Mouse (Mus musculus) liver, adult (tissue): ENCODE data around the gene Gabrr2.

Source experiments
- GATA4 ChIP-seq: IDR thresholded peaks from 2 replicates; pipeline ENCODE4 v1.6.1; 2014; ENCODE audit warnings: mild to moderate bottlenecking, low read length; ENCODE audit not compliant: insufficient replicate concordance

The Gabrr2 gene

DNA sequence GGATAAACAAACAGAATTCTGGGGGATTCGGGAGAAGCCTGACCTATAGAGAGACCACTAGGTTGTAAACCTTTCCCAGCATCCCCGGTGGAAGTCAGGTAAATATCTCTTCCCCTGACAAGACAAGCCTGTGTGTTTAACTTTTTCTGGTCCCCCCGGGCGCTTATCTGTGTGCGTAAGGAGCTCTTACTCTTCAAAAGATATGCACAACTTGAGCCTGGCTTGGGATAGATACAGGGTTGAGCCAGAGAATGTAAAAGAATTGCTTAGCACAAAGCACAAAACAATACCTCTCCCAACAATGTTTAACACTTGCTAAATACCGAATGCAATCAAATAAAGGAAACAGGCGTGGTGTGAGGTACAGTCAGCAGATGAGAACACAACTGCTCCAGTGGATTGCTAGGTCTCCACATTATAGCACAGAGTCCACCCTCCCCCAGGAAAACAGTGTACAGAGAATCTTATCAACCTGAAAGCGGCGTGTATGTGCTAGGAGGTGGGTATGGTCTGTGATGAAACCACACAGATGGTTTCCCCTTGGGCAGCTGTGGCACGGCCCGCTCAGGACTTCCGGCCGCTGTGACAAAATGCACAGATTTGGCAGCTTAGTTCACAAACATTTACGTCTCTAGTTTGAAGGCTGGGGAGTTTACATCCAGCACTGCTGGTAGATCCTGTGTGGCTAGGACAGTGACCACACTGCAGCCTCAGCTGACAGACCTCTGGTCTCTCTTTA, 47.1 kb downstream of the Gabrr2 start:
- no peak for TF ChIP-seq GATA4

DNA sequence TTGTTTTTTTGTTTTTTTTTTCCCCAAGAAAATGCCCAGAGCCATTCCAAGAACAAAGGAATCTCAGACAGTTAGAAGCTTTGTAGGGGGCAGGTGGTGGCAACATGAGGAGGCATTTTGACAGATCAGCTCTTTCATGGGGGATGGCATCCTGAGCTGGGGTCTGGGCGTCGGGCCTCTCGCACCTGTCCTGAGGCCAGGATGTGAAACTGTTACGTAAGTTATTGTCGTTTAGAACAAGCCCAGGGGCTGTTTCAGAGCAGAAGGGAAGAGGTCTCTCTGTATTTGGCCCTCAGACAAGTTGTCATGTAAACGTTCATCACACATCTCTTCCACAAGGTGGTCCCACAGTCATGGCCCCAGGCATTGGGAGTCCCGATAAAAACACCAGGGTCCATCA, 48.0 kb downstream of the Gabrr2 start:
- no peak for TF ChIP-seq GATA4

DNA sequence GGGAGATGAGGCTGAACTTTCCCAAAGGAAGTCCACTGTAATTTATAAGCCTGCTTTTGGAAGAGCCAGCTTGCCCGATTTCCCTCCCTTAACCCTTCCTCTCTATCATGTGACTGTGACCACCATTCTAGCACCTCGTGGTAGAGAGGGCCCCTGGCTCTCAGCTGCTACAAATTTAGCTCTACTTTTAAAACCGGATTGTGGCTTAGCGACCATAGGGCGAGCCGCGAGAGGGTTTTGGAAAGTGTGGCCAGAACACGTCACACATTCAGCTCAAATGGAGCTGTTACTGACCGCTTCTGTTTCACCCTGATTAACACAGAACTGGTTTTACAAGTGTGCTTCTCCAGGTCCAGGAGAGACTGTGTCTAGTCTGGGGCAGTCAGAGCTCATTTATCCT, 48.6 kb downstream of the Gabrr2 start:
- TF ChIP-seq GATA4, result no peak

DNA sequence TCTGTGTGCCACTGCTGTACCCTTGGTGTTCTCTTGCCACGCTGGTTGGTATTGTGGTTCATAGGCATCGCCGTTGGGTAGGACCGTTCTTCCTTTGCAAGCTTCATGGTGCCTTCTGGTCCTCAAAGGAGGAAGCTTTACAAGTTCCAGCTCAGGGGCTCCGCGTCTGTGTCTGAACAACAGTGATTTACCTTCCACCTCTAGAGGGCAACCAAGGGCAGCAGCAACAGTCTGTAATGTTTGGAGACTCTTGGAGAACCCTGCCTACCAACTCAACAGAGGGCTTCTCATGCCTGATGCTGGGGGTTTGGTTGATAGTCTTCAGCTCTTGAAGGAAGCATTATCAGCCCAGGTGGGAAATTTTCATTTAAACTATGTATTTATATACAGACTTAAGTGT, 61.7 kb downstream of the Gabrr2 start:
- no peak for TF ChIP-seq GATA4

DNA sequence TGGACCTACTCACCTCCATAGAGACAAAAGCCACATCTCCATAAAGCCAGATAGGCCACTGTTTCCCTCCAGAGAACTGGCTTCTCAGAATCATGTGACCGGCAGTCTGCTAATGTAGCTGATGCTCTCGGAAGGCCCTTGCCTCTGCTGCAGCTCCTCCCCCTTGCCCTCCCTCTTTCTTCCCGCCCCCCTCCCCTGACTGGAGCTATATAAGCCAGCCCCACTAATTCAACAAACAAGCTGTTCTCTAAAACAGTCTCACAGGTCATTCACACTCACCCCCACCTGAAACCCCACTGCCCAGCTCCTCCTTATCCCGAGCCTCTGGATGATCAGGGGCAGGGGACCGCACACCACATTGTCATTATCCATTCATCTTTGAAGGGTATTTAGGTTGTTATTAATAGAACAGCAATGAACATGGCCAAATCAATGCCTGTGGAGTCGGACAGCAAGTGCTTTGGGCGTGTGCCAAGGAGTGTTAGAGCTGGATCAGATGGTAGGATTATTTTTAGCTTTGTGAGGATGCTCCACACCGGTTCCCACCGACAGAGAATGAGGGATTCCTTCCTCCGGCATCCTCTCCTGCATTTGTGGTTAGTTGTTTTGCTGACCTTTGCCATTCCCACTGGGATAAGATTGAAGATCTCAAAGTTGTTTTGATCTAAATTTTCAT, 62.7 kb downstream of the Gabrr2 start:
- TF ChIP-seq GATA4, result no peak

DNA sequence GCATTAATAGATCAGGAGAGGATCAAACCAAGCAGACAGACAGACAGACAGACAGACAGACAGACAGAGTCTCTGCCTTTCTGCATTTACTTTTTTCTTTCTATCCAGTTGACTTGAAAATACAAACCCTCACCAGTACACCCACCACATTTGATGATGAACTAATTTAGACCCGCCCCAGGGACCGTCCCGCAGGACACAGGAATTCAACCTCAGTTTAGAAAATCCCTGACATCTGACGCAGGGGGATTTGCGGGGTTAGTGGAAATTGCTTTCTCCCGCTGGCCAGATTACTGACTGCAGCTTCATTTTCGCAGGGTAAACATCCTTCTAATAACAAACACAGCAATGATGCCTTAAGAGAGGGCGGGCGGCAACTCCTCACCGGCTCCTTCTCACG, 69.4 kb downstream of the Gabrr2 start, which contains the start of gene Gabrr1:
Gene Gabrr1, plus strand, starts transcription at position 301 of the 400 bp plus-strand sequence.
- TF ChIP-seq GATA4, result no peak
